Mouse (Mus musculus) intestine, embryonic 14.5 days (tissue): ENCODE measurements at regions not wholly inside any gene's neighbourhood (a gene's known extent, or its start where the extent isn't known, plus 50 kb on each side); places are given as distances from the start of the nearest gene placed in this dataset.

Source experiments
- ATAC-seq: fragments of 200-750 bp; cut with Nextera tagmentation; replicated peaks from 2 replicates; pipeline ENCODE4 v1.8.0; 2017; ENCODE audit warnings: low read depth, moderate number of reproducible peaks, moderate TSS enrichment, moderate library complexity; ENCODE audit not compliant: low FRiP score, low TSS enrichment
- DNase-seq: peaks from one replicate; pipeline ENCODE4 v3.0.0-alpha.2; 2018; ENCODE audit warnings: low spot score
- H3K27ac ChIP-seq: fragments of 300-500 bp; sonication (generic); 2 replicates; pipeline ENCODE4 v1.5.1; 2014; ENCODE audit warnings: low read depth, mild to moderate bottlenecking, control low read depth
- H3K27me3 ChIP-seq: fragments of 300-500 bp; sonication (generic); replicated peaks from 2 replicates; pipeline ENCODE4 v1.6.1; 2014; ENCODE audit warnings: low read length, control low read depth; ENCODE audit not compliant: control insufficient read depth, insufficient read depth
- H3K36me3 ChIP-seq: fragments of 300-500 bp; sonication (generic); 2 replicates; pipeline ENCODE4 v1.6.1; 2014; ENCODE audit warnings: low read length, control low read depth; ENCODE audit not compliant: control insufficient read depth, insufficient read depth
- H3K4me1 ChIP-seq: fragments of 300-500 bp; sonication (generic); replicated peaks from 2 replicates; pipeline ENCODE4 v1.6.1; 2014; ENCODE audit warnings: low read length, control low read depth, mixed read lengths; ENCODE audit not compliant: control insufficient read depth, insufficient read depth
- H3K4me2 ChIP-seq: fragments of 300-500 bp; sonication (generic); 2 replicates; pipeline ENCODE4 v1.6.1; 2014; ENCODE audit warnings: low read length
- H3K4me3 ChIP-seq: fragments of 300-500 bp; sonication (generic); 2 replicates; pipeline ENCODE4 v1.5.1; 2014; ENCODE audit warnings: low read depth, low read length, control low read depth, mixed read lengths
- H3K9ac ChIP-seq: fragments of 300-500 bp; sonication (generic); 2 replicates; pipeline ENCODE4 v1.6.1; 2014; ENCODE audit warnings: mild to moderate bottlenecking, low read length
- H3K9me3 ChIP-seq: fragments of 300-500 bp; sonication (generic); 2 replicates; pipeline ENCODE4 v1.6.1; 2016; ENCODE audit warnings: low read length, control low read depth; ENCODE audit not compliant: control insufficient read depth
- WGBS: fragments of 180-500 bp; shearing (Covaris S2); extraction: QIAGEN DNeasy Blood & Tissue Kit; methylation state at CpG from one replicate; pipeline ENCODE4 v1.1.7; 2014; 5-methylcytosine and 5-hydroxymethylcytosine counted together

DNA sequence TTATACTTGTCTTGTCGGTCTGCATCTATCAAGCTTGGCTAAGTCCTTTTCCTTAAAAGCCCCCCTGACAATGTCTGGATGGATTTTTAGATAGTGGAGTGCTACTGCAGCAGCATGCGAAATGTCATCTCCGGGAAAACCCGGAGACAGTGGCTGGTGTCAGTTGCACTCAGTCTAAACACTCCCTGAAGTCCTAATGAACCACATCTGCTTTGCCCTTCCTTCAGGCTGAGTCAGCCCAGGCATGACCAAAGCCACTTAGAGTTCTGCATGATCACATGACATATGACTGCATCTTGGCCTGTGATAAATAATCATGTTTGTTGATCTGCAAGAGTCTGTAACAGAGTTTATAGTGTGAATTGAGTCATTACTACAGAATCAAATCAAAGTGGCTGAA is 255.7 kb upstream of the Sall1 start:
- WGBS = 67% methylated on average over 4 of the region's 4 CpGs
- Histone ChIP-seq H3K4me3 (no peak overlapping the region), H3K27me3 (no peaks in the 10 kb centered on the region), H3K27ac (no peak overlapping the region), H3K4me1 (no peaks in the 10 kb centered on the region), H3K36me3 (no peaks in the 10 kb centered on the region), H3K9me3 (no peaks in the 10 kb centered on the region), H3K9ac (no peak overlapping the region), H3K4me2 (no peak overlapping the region)
- DNase-seq (no peak), ATAC-seq (no peak)

- Histone ChIP-seq H3K27ac (no peak overlapping the region), H3K9ac (no peak overlapping the region), H3K36me3 (no peaks in the 10 kb centered on the region), H3K4me2 (no peak overlapping the region), H3K4me3 (no peak overlapping the region), H3K9me3 (no peaks in the 10 kb centered on the region), H3K27me3 (no peaks in the 10 kb centered on the region; the same call in 1 of the 2 replicates), H3K4me1 (no peaks in the 10 kb centered on the region)
- DNase-seq (no peak), ATAC-seq (no peak)
- WGBS = 56% methylated on average over 5 of the region's 5 CpGs
Measured at GRCm38 (mm10) chr8:89295686-89296085, 251.7 kb upstream of the Sall1 start.

DNA sequence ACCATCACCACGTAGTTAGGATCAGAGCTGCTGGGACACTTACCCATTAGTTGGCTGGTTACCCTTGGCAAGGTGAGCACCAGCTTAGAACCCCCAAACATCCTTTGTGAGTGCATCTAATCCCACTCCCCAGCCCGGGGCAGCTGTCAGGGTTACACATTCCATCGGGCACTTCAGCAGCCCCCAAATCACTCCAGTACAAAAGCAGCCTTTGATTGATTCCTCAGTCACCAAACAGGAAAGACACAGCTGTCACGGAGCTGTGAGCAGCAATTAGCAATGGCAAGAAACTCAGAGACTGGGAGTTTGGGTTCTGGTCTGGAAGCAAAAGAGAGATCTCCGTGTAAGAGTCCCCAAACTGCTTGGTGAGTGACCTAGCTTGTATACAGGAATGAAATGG is 245.1 kb upstream of the Sall1 start:
- no peak for ATAC-seq
- no peaks in the 10 kb centered on the region; the same call in 1 of the 2 replicates for H3K27me3 ChIP-seq
- H3K4me3 ChIP-seq = no peak overlapping the region
- no peak for DNase-seq
- H3K4me2 ChIP-seq = no peak overlapping the region
- WGBS = 18% methylated on average over 5 of the region's 5 CpGs
- no peaks in the 10 kb centered on the region for H3K4me1 ChIP-seq
- H3K9me3 ChIP-seq = no peaks in the 10 kb centered on the region
- H3K9ac ChIP-seq = no peak overlapping the region
- H3K36me3 ChIP-seq = no peaks in the 10 kb centered on the region
- no peak overlapping the region for H3K27ac ChIP-seq

- no peak overlapping the region for H3K27ac ChIP-seq
- H3K4me3 ChIP-seq = no peak overlapping the region
- H3K4me1 ChIP-seq = no peaks in the 10 kb centered on the region
- no peaks in the 10 kb centered on the region for H3K27me3 ChIP-seq
- no peaks in the 10 kb centered on the region for H3K9me3 ChIP-seq
- H3K36me3 ChIP-seq = no peaks in the 10 kb centered on the region
- ATAC-seq (no peak), DNase-seq (no peak)
- H3K9ac ChIP-seq = no peak overlapping the region
- 82% methylated on average over 14 of the region's 14 CpGs for WGBS
- H3K4me2 ChIP-seq = no peak overlapping the region
Measured at GRCm38 (mm10) chr8:89284871-89285564, 241.1 kb upstream of the Sall1 start.

- Histone ChIP-seq H3K4me1 (no peaks in the 10 kb centered on the region), H3K9ac (no peak overlapping the region), H3K27ac (no peak overlapping the region), H3K27me3 (no peaks in the 10 kb centered on the region), H3K9me3 (no peaks in the 10 kb centered on the region), H3K4me3 (no peak overlapping the region), H3K4me2 (no peak overlapping the region), H3K36me3 (no peaks in the 10 kb centered on the region)
- ATAC-seq (no peak), DNase-seq (no peak)
- WGBS = 92% methylated on average over 17 of the region's 17 CpGs
Measured at GRCm38 (mm10) chr8:89283105-89284096, 239.4 kb upstream of the Sall1 start.

DNA sequence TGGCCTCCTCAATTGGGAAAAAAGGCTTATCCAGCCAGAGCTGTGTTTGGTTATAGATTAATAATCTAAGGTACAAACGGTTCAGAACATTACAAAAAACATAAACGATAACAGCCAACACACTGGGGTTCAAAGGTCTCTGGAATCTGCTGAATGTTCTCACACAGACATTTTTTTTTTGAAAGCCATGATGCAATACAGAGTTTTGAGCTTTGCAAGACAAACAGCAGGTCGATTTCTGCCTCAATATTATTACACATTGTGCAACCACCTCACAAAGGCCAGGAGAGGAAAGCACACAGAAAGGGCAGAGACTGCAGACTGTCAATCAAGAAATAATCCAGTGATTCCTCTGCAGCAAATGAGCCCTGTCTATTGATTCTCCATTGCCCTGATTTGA is 235.9 kb upstream of the Sall1 start:
- H3K36me3 ChIP-seq = no peaks in the 10 kb centered on the region
- no peaks in the 10 kb centered on the region for H3K4me1 ChIP-seq
- H3K9me3 ChIP-seq = no peaks in the 10 kb centered on the region
- WGBS = 62% methylated on average over 3 of the region's 3 CpGs
- DNase-seq = no peak
- H3K27me3 ChIP-seq = no peaks in the 10 kb centered on the region
- no peak overlapping the region for H3K4me2 ChIP-seq
- no peak overlapping the region for H3K27ac ChIP-seq
- H3K9ac ChIP-seq = no peak overlapping the region
- no peak for ATAC-seq
- H3K4me3 ChIP-seq = no peak overlapping the region

DNA sequence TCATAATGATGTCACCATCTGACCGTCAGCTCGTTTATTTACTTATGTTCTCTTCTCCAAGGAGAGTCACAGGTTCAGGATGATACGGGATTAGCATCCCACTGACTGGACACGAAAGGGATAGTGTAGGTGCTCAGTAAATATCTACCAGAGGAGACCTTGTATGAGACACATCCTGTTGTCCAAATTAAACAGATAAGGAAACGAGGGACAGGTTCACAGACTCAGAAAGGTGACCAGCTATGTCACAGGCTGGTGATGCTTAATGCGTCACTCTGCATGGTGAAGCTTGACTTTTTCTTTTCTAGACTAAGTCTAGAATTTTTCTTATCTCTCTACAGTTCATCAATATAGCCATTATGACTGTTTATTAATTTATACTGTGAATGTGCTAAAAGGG is 235.2 kb upstream of the Sall1 start:
- Histone ChIP-seq H3K4me3 (no peak overlapping the region), H3K27ac (no peak overlapping the region), H3K27me3 (no peaks in the 10 kb centered on the region; the same call in 1 of the 2 replicates), H3K36me3 (no peaks in the 10 kb centered on the region), H3K4me2 (no peak overlapping the region), H3K9me3 (no peaks in the 10 kb centered on the region), H3K4me1 (no peaks in the 10 kb centered on the region), H3K9ac (no peak overlapping the region)
- no peak for DNase-seq
- ATAC-seq = no peak
- WGBS = 89% methylated on average over 6 of the region's 6 CpGs

DNA sequence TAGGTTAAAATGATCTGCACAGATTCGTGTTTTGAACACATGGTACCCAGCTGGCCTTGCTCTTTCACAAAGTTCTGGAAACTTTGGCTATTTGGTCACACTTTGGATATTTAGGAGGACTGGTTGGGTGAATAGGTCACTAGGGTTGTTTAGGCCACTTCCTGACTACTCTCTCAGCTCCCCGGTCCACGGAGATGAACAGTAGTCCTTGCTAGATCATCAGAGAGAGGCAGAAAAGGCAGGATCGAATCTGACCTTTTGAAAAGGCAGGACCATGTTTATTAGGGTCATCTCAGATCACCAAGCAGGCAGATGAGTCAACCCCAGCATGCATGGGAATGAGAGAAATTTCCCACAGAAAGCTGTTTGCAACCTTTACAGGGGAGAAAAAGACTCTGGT is 229.3 kb upstream of the Sall1 start:
- ATAC-seq (no peak), DNase-seq (no peak)
- no peak overlapping the region for H3K4me3 ChIP-seq
- no peaks in the 10 kb centered on the region for H3K36me3 ChIP-seq
- no peaks in the 10 kb centered on the region for H3K4me1 ChIP-seq
- no peak overlapping the region for H3K27ac ChIP-seq
- no peaks in the 10 kb centered on the region for H3K9me3 ChIP-seq
- no peak overlapping the region for H3K4me2 ChIP-seq
- 62% methylated on average over 4 of the region's 4 CpGs for WGBS
- H3K27me3 ChIP-seq = peaks cover 18% of the 10 kb centered on the region; the same call in 1 of the 2 replicates
- no peak overlapping the region for H3K9ac ChIP-seq
